Mouse (Mus musculus) adrenal gland, adult 8-10 months (tissue): ENCODE results near the gene Iqcd. TPM values are rescaled to one million over a fixed set of nuclear protein-coding genes. Genes with fewer than 3 reads are reported as not detected.

Experiments used
- DNase-seq: peaks from one replicate; pipeline ENCODE4 v3.0.0; 2022
- total RNA-seq, 4 experiments: library from RNA; stranded (reverse); gene quantifications; 2 replicates each; pipeline ENCODE4 v1.2.4; 2022

Iqcd gene
- total RNA-seq, 4 experiments from 2014 or later = 0.42 to 1.8 (median 1.1) TPM

GRCm38 (mm10) chr5:120631128-120631527, 42.3 kb downstream of the Iqcd start:
- DNase-seq = no peak

- no peak for DNase-seq
Observed at GRCm38 (mm10) chr5:120631892-120632291, 43.1 kb downstream of the Iqcd start.

DNA sequence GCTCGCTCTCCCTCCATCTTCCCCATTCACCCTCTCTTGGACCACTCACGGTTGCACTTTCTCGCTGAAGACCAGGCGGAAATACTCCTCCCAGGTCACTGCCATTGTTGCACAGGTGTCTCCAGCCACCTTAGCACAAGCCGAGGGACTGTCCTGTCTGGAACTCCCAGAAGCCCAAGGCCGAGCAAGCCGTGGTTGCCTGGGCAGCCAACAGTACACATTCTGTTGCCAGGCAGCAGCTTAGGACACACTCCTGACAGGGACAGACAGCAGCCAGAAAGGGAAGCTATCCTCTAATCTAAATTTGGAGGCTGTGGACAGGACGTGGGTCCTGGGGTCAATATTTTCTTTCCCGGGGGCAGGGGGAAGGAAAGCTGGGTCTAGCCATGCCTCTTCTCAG, 45.3 kb downstream of the Iqcd start, which contains the start of gene Cfap73:
Gene Cfap73, minus strand, starts transcription at position 105 of the 400 bp plus-strand sequence.
- no peak for DNase-seq

DNA sequence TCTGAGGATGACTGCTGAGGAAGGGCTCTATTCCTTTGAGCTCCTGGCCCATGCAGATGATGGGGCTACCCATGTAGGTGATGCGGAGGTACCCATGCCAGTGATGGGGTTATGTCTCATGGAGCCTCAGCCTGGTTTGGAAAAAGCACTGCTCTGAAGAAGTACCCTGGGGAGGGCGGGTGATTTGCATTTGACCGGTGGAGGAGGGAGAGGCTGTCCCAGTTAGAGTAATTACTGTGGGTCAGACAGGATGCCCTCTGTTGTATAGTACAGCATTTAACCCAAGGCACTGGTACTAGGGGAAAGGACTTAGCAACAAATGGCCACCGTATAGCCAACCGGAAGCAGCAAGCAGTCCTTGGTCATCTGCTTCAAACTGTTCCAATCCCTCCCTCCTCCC, 46.0 kb downstream of the Iqcd start:
- no peak for DNase-seq

GRCm38 (mm10) chr5:120635633-120636032, 46.8 kb downstream of the Iqcd start:
- DNase-seq = no peak

DNA sequence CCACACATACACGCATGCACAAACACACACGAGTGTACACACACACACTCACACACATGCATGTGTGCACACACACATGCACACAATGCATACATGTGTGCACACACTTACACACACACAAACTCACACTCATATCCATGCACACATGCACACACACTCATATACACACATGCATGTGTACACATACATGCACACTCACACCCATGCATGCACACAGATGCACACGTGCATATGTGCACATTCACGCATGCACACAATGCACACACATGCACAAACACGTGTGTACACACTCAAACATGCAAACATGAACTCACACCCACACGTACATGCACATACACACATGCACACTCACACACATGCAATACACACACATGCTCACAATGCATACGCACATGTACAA, 51.3 kb downstream of the Iqcd start:
- DNase-seq = no peak

- peak; percentile 77 for DNase-seq
Observed at GRCm38 (mm10) chr5:120643365-120644085, 54.7 kb downstream of the Iqcd start.

DNA sequence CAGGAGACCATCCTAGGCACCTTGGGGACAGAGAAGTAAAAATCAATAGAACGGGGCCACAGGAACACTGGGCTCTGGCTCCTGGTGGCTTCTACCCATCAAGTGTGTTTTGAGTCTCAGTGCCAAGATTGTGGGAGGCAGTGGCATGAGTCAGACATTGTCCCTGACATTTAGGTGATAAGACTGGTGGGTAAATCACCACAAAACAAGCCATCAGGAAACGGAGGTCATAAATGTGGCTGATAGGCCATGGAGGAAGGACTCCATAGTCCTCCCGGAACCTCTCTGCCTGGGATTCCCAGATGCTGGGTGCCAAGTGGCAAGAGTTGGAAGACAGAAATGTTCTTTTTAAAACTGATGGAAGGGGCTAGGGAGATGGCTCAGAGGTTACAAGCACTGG, 55.4 kb downstream of the Iqcd start:
- peak; percentile 83 for DNase-seq

GRCm38 (mm10) chr5:120645851-120646250, 57.0 kb downstream of the Iqcd start:
- DNase-seq = no peak

GRCm38 (mm10) chr5:120647361-120647760, 58.5 kb downstream of the Iqcd start:
- DNase-seq = no peak

GRCm38 (mm10) chr5:120647814-120648491, 59.1 kb downstream of the Iqcd start:
- DNase-seq = no peak

- DNase-seq = peak; percentile 64
Observed at GRCm38 (mm10) chr5:120648569-120649373, 60.0 kb downstream of the Iqcd start, which contains the start of gene Rasal1. Gene Rasal1, plus strand, starts transcription at chr5:120648812.

GRCm38 (mm10) chr5:120649374-120649933, 60.6 kb downstream of the Iqcd start:
- DNase-seq = no peak

DNA sequence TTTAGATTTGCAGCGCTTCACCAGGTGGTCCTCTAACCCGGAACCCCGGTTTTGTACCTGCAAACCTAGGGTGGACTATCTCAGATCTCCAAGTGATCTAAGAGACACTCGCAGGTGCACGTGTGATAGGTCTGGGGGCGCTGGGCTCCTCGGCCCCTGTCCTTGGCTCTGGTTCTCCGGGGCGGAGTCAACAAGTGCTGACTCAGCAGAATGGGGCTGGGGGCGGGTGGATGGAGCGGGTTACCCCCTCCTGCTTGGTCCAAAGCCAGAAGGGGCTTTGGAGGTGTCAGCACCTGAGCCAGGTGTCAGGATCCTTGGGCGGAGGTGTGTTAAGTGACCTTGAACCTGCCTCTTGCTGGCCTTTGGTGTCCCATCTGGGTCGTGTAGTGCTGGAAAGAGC, 61.1 kb downstream of the Iqcd start:
- no peak for DNase-seq

GRCm38 (mm10) chr5:120651230-120651629, 62.4 kb downstream of the Iqcd start:
- DNase-seq = no peak

- DNase-seq = no peak
Observed at GRCm38 (mm10) chr5:120652915-120653701, 64.3 kb downstream of the Iqcd start.

DNA sequence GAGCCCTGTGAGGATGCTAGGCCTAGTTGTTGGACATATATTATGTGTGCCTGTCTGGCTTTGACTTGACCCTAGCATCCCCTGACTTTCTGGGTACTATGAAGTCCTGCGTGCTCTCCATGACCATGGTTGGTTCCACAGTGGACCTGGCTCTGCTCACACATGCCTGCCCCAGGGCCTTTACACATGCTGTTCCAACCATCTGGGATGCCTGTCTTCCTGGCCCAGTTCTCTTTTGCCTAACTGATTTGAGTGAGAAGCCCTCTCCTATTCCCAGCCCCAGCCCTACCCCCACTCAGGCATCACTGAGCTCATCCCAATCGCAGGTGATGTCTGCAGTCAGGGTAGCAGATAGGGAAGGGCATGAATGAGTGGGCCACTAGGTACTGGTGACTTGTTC, 65.1 kb downstream of the Iqcd start:
- DNase-seq = no peak

DNA sequence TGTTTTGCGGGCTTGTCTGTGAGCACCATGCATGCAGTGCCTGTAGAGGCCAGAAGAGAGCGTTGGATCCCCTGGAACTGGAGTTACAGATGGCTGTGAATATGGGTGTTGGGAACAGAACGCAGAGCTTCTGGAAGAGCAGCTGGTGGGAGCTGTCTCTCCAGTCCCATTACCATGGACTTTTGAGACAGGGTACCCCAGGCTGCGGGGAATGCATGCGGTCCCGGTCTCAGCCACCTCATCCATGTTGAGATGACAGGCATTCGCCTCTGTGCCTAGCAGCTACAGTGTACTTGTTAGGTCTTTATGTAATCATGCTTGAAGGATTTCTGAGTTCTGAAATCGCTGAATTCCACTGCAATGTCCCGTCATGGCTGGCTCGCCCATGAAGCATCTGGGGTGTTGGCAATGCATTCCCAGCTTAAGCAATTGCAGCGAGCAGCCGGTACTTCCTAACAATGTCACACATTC, 67.5 kb downstream of the Iqcd start:
- DNase-seq = no peak
